Mouse (Mus musculus) myocyte (in vitro differentiated cells): ENCODE measurements around the gene Entpd5. TPM values are rescaled to one million over a fixed set of nuclear protein-coding genes. Genes with fewer than 3 reads are reported as not detected.

ENCODE experiments used
- H3K27me3 ChIP-seq: one replicate; pipeline ENCODE4 v1.6.1; 2011; ENCODE audit not compliant: control insufficient read depth, insufficient read depth, insufficient read length
- H3K36me3 ChIP-seq: one replicate; pipeline ENCODE4 v1.6.1; 2011; ENCODE audit not compliant: control insufficient read depth, insufficient read depth
- H3K4me2 ChIP-seq: one replicate; pipeline ENCODE4 v1.6.1; 2011; ENCODE audit warnings: low read depth, control low read depth
- H3K4me3 ChIP-seq: one replicate; pipeline ENCODE4 v1.5.1; 2011; ENCODE audit warnings: mild to moderate bottlenecking, control low read depth, moderate library complexity
- H3K79me2 ChIP-seq: one replicate; pipeline ENCODE4 v1.6.1; 2011; ENCODE audit not compliant: control insufficient read depth, insufficient read depth
- H3ac ChIP-seq: one replicate; pipeline ENCODE4 v1.6.1; 2011; ENCODE audit not compliant: control insufficient read depth, insufficient read length
- CEBPB ChIP-seq: IDR thresholded peaks from 2 replicates; pipeline ENCODE4 v1.6.1; 2011; ENCODE audit warnings: mild to moderate bottlenecking, moderate library complexity; ENCODE audit not compliant: poor library complexity, insufficient read depth, severe bottlenecking
- E2F4 ChIP-seq: IDR thresholded peaks from one replicate; pipeline ENCODE4 v1.6.1; 2011; ENCODE audit warnings: mild to moderate bottlenecking, control low read depth, moderate library complexity; ENCODE audit not compliant: insufficient read depth
- MAX ChIP-seq: IDR thresholded peaks from one replicate; pipeline ENCODE4 v1.6.1; 2011; ENCODE audit warnings: low read depth, mild to moderate bottlenecking, control low read depth
- MYOD1 ChIP-seq, 3 experiments: IDR thresholded peaks; one replicate each; pipeline ENCODE4 v1.6.1; 2011; ENCODE audit warnings: control low read depth in 2 of 3, low read depth in 2 of 3, mild to moderate bottlenecking in 2 of 3, moderate library complexity in 1 of 3; ENCODE audit not compliant: insufficient read length in 2 of 3, control insufficient read depth in 1 of 3
- MYOG ChIP-seq, 3 experiments: IDR thresholded peaks; one replicate each; pipeline ENCODE4 v1.6.1; 2011; ENCODE audit warnings: control low read depth in 2 of 3, low read depth in 2 of 3, mild to moderate bottlenecking in 2 of 3; ENCODE audit not compliant: insufficient read length in 2 of 3, control insufficient read depth in 1 of 3, insufficient read depth in 1 of 3
- POLR2A ChIP-seq: IDR thresholded peaks from one replicate; pipeline ENCODE4 v1.6.1; 2011; ENCODE audit warnings: low read depth, mild to moderate bottlenecking, control low read depth, moderate library complexity; ENCODE audit not compliant: insufficient read length
- POLR2AphosphoS2 ChIP-seq: IDR thresholded peaks from one replicate; pipeline ENCODE4 v1.6.1; 2011; ENCODE audit warnings: low read depth, control low read depth; ENCODE audit not compliant: insufficient read length
- REST ChIP-seq: IDR thresholded peaks from one replicate; pipeline ENCODE4 v1.6.1; 2011; ENCODE audit warnings: mild to moderate bottlenecking, control low read depth, moderate library complexity; ENCODE audit not compliant: insufficient read depth, insufficient read length
- SRF ChIP-seq: IDR thresholded peaks from one replicate; pipeline ENCODE4 v1.6.1; 2011; ENCODE audit warnings: low read depth; ENCODE audit not compliant: control insufficient read depth, insufficient read length
- TCF12 ChIP-seq: IDR thresholded peaks from one replicate; pipeline ENCODE4 v1.6.1; 2011; ENCODE audit warnings: mild to moderate bottlenecking, control low read depth; ENCODE audit not compliant: poor library complexity, insufficient read depth, severe bottlenecking
- TCF3 ChIP-seq: IDR thresholded peaks from one replicate; pipeline ENCODE4 v1.6.1; 2011; ENCODE audit warnings: low read depth, control low read depth; ENCODE audit not compliant: insufficient read length
- USF1 ChIP-seq: IDR thresholded peaks from one replicate; pipeline ENCODE4 v1.6.1; 2011; ENCODE audit warnings: low read depth, mild to moderate bottlenecking, control low read depth, moderate library complexity
- polyA plus RNA-seq: library from polyadenylated mRNA; unstranded; fragments of >200 nt; fragmentation: generic; extraction: Trizol; gene quantifications from one replicate; pipeline ENCODE4 v1.2.1, GENCODE M21; 2012; ENCODE audit warnings: missing spikeins

Gene Entpd5
- polyA plus RNA-seq: 6.3 TPM

- Histone ChIP-seq H3K36me3 (no peaks in the 10 kb centered on the region), H3K4me2 (peak within 1 kb of the TSS; percentile 99), H3ac (peak within 1 kb of the TSS; percentile 65), H3K4me3 (peak within 1 kb of the TSS; percentile 58), H3K79me2 (no peaks in the 10 kb centered on the region), H3K27me3 (no peaks in the 10 kb centered on the region)
- TF ChIP-seq USF1: no peak
- TF ChIP-seq MYOD1 (IDR thresholded peaks at IDR 0.05; ENCODE audit: control insufficient read depth in 1 of 3, insufficient read length in 2 of 3, low read depth in 2 of 3): peak in 1 of 3 experiments; percentile 11
- TF ChIP-seq POLR2A: peak; percentile 93
- TF ChIP-seq POLR2AphosphoS2: peak; percentile 78
- TF ChIP-seq TCF12: no peak
These were observed at the start of gene Entpd5, which contains the start of gene Bbof1 for GRCm38 (mm10) chr12:84408819-84409507. Gene Entpd5 (minus strand): TSS chr12:84409029. Gene Bbof1 (plus strand): TSS chr12:84409071.

GRCm38 (mm10) chr12:84456911-84457310 lies 48.1 kb upstream of the Entpd5 start:
- H3K27me3 ChIP-seq: no peaks in the 10 kb centered on the region

GRCm38 (mm10) chr12:84451801-84452200 lies 43.0 kb upstream of the Entpd5 start:
- H3K27me3 ChIP-seq: no peaks in the 10 kb centered on the region
- H3ac ChIP-seq: peak overlapping the region; percentile 31
- TF ChIP-seq E2F4 (no peak), REST (no peak), MYOG (IDR thresholded peaks at IDR 0.05; ENCODE audit: control insufficient read depth in 1 of 3, insufficient read depth in 1 of 3, insufficient read length in 2 of 3, low read depth in 2 of 3) (no peak), POLR2AphosphoS2 (no peak), MYOD1 (IDR thresholded peaks at IDR 0.05; ENCODE audit: control insufficient read depth in 1 of 3, insufficient read length in 2 of 3, low read depth in 2 of 3) (no peak), USF1 (no peak), POLR2A (no peak), TCF3 (no peak), SRF (no peak), MAX (no peak), TCF12 (no peak)
- H3K4me2 ChIP-seq: peak overlapping the region; percentile 87
- no peaks in the 10 kb centered on the region for H3K36me3 ChIP-seq
- H3K79me2 ChIP-seq: peaks cover 14% of the 10 kb centered on the region
- peak overlapping the region; percentile 80 for H3K4me3 ChIP-seq

More at GRCm38 (mm10) chr12:84456911-84457310, 48.1 kb upstream of the Entpd5 start:
- Histone ChIP-seq H3K36me3 (peaks cover 22% of the 10 kb centered on the region), H3ac (no peak overlapping the region), H3K79me2 (peaks cover 14% of the 10 kb centered on the region), H3K4me2 (no peak overlapping the region), H3K4me3 (no peak overlapping the region)
- TF ChIP-seq REST: no peak
- no peak for TF ChIP-seq SRF
- no peak for TF ChIP-seq USF1
- no peak for TF ChIP-seq MYOD1 (IDR thresholded peaks at IDR 0.05; ENCODE audit: control insufficient read depth in 1 of 3, insufficient read length in 2 of 3, low read depth in 2 of 3)
- no peak for TF ChIP-seq TCF12
- no peak for TF ChIP-seq CEBPB
- TF ChIP-seq E2F4: no peak
- no peak for TF ChIP-seq POLR2AphosphoS2
- TF ChIP-seq MYOG (IDR thresholded peaks at IDR 0.05; ENCODE audit: control insufficient read depth in 1 of 3, insufficient read depth in 1 of 3, insufficient read length in 2 of 3, low read depth in 2 of 3): no peak
- TF ChIP-seq TCF3: no peak
- TF ChIP-seq POLR2A: no peak

- Histone ChIP-seq H3K36me3 (no peaks in the 10 kb centered on the region), H3ac (peak within 1 kb of the TSS; percentile 61), H3K27me3 (peaks cover 7% of the 10 kb centered on the region), H3K4me2 (peak within 1 kb of the TSS; percentile 92), H3K79me2 (peaks cover 14% of the 10 kb centered on the region), H3K4me3 (peak within 1 kb of the TSS; percentile 80)
- TF ChIP-seq POLR2AphosphoS2 (peak; percentile 98), TCF3 (no peak), MYOD1 (IDR thresholded peaks at IDR 0.05; ENCODE audit: control insufficient read depth in 1 of 3, insufficient read length in 2 of 3, low read depth in 2 of 3) (peak in 1 of 3 experiments; percentile 28), TCF12 (no peak), REST (no peak), SRF (peak; percentile 33), CEBPB (no peak), POLR2A (peak; percentile 99), E2F4 (peak; percentile 78), USF1 (peak; percentile 92), MAX (no peak), MYOG (IDR thresholded peaks at IDR 0.05; ENCODE audit: control insufficient read depth in 1 of 3, insufficient read depth in 1 of 3, insufficient read length in 2 of 3, low read depth in 2 of 3) (no peak)
These were observed 42.2 kb upstream of the Entpd5 start, which contains the start of the genes Aldh6a1 and Lin52 for GRCm38 (mm10) chr12:84450718-84451646. Gene Aldh6a1 (minus strand): TSS chr12:84451004. Gene Lin52 (plus strand): TSS chr12:84451422.
